Mouse (Mus musculus) left cerebral cortex, adult 2 months (tissue): ENCODE data around the gene Stk32b. TPM values are rescaled to one million over a fixed set of nuclear protein-coding genes. Genes with fewer than 3 reads are reported as not detected.

ENCODE experiments used
- DNase-seq, 2 experiments: peaks; one replicate each; pipeline ENCODE4 v3.0.0; 2021 to 2022; ENCODE audit warnings: low spot score in 2 of 2, mixed read lengths in 1 of 2; ENCODE audit errors: extremely low spot score in 1 of 2
- H3K27ac ChIP-seq: fragments of 200-600 bp; 2 replicates; pipeline ENCODE4 v1.8.1; 2022
- H3K4me3 ChIP-seq: fragments of 200-600 bp; 2 replicates; pipeline ENCODE4 v1.8.1; 2022
- CTCF ChIP-seq: fragments of 200-600 bp; IDR thresholded peaks from 2 replicates; pipeline ENCODE4 v1.8.1; 2022; ENCODE audit warnings: antibody characterized with exemption, mild to moderate bottlenecking, moderate library complexity
- intact Hi-C: fragments of 180-260 bp; cut with DNase I; formaldehyde crosslinking; loops from one replicate; pipeline ENCODE4 v1.15.1; 2025
- total RNA-seq, 2 experiments: library from RNA; stranded (reverse); gene quantifications; 2 replicates each; pipeline ENCODE4 v1.2.3; 2021

Stk32b gene
- total RNA-seq, 2 experiments from 2014 or later = 1.8 to 2.5 TPM

DNA sequence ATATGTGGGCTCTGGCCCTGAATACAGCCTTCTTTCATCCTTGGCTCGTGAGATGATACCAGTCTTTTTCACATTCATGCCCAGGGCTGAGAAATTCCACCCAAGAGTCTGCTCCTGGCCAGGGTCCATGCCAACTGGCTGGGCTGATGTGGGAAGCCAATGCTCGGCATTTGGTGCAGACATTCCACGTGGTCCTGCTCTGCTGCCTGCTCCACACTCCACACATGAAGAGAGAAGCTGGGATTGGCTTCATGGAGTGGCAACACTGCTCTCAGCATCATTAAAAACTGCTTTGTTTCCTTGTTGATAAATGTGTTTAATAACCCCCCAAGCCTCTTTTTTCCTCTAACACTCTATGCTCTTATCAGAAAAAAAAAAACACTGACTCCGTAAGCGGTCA, 61.8 kb downstream of the Stk32b start:
- TF ChIP-seq CTCF = no peak
- intact Hi-C loops = no loop called here
- DNase-seq = no peak
- no peak overlapping the region for H3K27ac ChIP-seq
- H3K4me3 ChIP-seq = no peak overlapping the region

GRCm38 (mm10) chr5:37650681-37651211, 66.2 kb downstream of the Stk32b start:
- intact Hi-C loops = no loop called here
- no peak for DNase-seq
- H3K4me3 ChIP-seq = no peak overlapping the region
- no peak overlapping the region for H3K27ac ChIP-seq
- TF ChIP-seq CTCF = no peak

DNA sequence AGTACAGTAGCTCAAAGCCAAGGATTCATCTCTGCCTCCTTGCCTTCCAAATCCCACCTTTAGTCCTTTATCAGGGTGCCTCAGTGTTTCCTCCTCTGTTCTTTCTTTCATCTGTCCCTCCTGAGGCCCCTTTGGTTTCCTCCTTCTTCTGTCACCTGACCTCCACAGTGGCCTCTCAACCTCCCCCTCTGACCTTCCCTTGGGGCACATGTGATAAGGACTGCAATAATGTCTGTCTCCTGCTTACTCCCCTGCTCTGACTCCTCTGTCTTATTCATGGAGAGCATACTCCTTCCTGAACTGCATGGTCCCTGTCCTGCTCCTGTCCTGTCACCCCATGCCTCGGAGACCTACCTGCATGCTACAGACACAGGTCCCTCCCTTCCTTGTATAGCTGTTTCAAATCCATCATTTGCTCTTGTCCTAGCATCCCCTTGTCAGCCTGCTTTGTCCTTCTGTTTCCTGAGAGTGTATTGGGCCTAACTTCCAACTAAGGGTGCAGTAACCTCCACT, 66.8 kb downstream of the Stk32b start:
- intact Hi-C loops = no loop called here
- no peak for TF ChIP-seq CTCF

GRCm38 (mm10) chr5:37644082-37644481, 72.9 kb downstream of the Stk32b start:
- Histone ChIP-seq H3K4me3 (no peak overlapping the region), H3K27ac (no peak overlapping the region)
- no peak for TF ChIP-seq CTCF
- DNase-seq = no peak
- intact Hi-C loops = no loop called here

More for the DNA sequence above, 66.8 kb downstream of the Stk32b start:
- no peak for DNase-seq
- Histone ChIP-seq H3K27ac (no peak overlapping the region), H3K4me3 (no peak overlapping the region)

DNA sequence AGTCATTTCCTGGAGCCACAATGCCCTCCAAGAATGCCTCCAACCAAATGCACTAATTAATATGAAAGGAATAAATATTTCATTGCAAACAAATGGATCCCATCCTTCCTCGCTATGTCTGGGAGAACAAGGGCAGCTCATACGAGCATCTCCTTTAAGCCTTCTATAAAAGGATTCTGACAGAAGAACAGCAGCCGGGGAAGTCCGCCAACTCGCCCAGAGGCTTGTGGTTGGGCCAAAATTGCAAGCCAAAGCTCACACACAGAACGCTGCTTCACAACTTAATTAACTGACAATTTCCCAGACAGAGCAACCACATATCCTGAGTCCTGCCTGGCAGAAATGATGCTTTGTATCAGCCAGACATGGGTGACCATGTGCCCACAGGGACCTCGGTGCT, 74.5 kb downstream of the Stk32b start:
- intact Hi-C loops = no loop called here
- no peak overlapping the region for H3K4me3 ChIP-seq
- no peak for DNase-seq
- no peak for TF ChIP-seq CTCF
- H3K27ac ChIP-seq = no peak overlapping the region

- H3K4me3 ChIP-seq = no peak overlapping the region
- no peak for TF ChIP-seq CTCF
- intact Hi-C loops = no loop called here
These were observed 82.2 kb downstream of the Stk32b start for GRCm38 (mm10) chr5:37634791-37635190.

GRCm38 (mm10) chr5:37627437-37628163, 89.4 kb downstream of the Stk32b start:
- no peak for TF ChIP-seq CTCF
- peak in 1 of 2 experiments; percentile 1 for DNase-seq
- intact Hi-C loops = no loop called here
- no peak overlapping the region for H3K27ac ChIP-seq
- no peak overlapping the region for H3K4me3 ChIP-seq

More at GRCm38 (mm10) chr5:37634791-37635190, 82.2 kb downstream of the Stk32b start:
- DNase-seq = no peak
- no peak overlapping the region for H3K27ac ChIP-seq

DNA sequence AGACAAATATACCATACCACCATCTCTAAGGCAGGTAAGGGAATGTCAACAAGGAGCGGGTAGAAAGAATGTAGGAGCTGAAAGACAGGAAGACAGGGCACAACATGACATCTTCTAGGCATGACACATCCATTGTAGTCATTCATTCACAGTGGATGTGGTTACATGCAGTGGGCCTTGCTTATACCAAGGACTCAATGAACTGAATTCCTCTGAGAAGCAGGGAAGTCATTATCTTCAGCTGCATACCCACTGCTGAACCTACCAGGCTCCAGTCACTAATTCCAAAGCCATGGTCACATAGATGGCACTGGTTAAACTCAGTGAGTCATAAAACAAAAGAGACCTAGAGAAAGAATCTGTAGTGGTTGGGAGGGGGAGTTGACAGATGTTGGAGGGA, 105.1 kb downstream of the Stk32b start:
- no peak for TF ChIP-seq CTCF
- intact Hi-C loops = no loop called here
- H3K27ac ChIP-seq = no peak overlapping the region
- no peak overlapping the region for H3K4me3 ChIP-seq
- peak in 1 of 2 experiments; percentile 1 for DNase-seq

DNA sequence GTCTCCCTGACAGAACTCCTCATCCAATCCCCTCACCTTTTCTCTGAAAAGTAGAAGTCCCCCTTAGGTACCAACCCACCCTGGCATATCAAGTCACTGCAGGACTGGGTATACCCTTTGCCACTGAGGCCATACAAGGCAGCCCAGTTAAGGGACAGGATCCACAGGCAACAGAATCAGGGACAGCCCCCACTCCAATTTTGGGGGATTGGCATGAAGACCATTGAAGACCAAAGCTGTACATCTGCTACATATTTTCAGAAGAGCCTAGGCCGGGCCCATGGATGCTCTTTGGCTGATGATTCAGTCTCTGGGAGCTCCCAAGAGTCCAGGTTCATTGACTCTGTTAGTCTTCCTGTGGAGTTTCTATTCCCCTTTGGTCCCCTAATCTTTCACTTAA, 117.4 kb downstream of the Stk32b start:
- intact Hi-C loops = no loop called here
- DNase-seq = no peak
- no peak for TF ChIP-seq CTCF
- no peak overlapping the region for H3K27ac ChIP-seq
- no peak overlapping the region for H3K4me3 ChIP-seq

- Histone ChIP-seq H3K4me3 (no peak overlapping the region), H3K27ac (no peak overlapping the region)
- intact Hi-C loops = no loop called here
- no peak for TF ChIP-seq CTCF
- DNase-seq = peak; percentile 3 to 5
These were observed 118.7 kb downstream of the Stk32b start for GRCm38 (mm10) chr5:37598271-37598670.

- intact Hi-C loops = no loop called here
- peak in 1 of 2 experiments; percentile 2 for DNase-seq
- no peak for TF ChIP-seq CTCF
- H3K27ac ChIP-seq = no peak overlapping the region
- no peak overlapping the region for H3K4me3 ChIP-seq
These were observed 124.6 kb downstream of the Stk32b start for GRCm38 (mm10) chr5:37592411-37592810.

DNA sequence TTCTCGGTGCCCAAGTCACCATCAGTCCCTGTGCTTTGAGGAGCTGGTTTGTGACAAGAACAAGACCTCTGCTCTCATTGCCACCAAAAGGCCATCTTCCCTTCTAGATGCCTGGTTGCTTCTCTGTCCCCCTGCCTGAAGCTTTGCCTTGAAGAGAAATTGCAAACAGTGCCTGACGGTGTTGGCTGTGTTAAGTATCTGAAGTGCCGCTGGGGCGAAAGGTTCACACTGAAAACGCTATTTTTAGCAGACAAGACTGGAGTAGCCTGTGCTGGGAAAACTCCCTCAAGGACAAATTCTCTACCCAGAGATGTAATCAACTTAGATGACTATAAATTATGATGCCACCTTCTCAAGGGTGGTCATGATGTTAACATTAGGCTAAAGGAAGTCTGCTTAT, 129.1 kb downstream of the Stk32b start:
- peak in 1 of 2 experiments; percentile 2 for DNase-seq
- no peak overlapping the region for H3K27ac ChIP-seq
- TF ChIP-seq CTCF = no peak
- intact Hi-C loops = no loop called here
- no peak overlapping the region for H3K4me3 ChIP-seq

GRCm38 (mm10) chr5:37586071-37586470, 130.9 kb downstream of the Stk32b start:
- no peak for TF ChIP-seq CTCF
- no peak overlapping the region for H3K4me3 ChIP-seq
- intact Hi-C loops = no loop called here
- DNase-seq = no peak
- no peak overlapping the region for H3K27ac ChIP-seq
